Mouse (Mus musculus): ENCODE measurements around the gene Ankrd23.

The Ankrd23 gene

DNA sequence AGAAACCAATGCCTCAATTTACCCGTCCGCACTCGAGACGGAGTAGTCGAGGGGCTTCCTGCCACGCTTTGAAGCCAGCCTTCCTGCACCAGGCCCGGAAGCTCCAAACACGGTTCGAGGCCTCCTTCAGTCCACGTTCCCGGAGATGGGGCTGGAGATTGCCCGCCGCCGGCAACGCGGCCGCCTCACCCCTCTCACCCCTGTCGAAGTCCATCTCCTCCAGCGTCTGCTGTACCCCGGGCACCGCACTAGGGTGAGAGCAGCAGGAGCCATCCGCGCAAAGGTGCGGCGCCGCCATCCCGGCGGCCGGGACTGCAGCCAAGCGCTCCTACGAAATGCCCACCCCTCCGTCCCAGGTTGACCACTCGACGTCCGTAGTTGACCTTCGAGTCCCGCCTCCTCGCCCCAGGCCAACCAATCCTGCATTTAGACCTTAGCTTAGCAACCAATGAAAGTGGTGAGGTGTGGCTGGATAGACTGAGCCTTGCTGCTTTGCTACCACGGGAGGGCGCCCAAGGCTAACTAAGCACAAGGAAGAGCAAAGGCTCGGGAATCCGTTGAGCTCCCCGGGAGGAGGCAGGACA lies 10.3 kb upstream of the Ankrd23 start, which contains the start of gene Ankrd39:
Gene Ankrd39 (minus strand): TSS at position 558 of the 584 bp plus-strand sequence.
- ATAC-seq (ENCODE audit: insufficient number of reproducible peaks, low FRiP score, low TSS enrichment) = peak; percentile 95

- no peak for ATAC-seq (ENCODE audit: insufficient number of reproducible peaks, low FRiP score, low TSS enrichment)
These were observed 9.3 kb upstream of the Ankrd23 start for GRCm38 (mm10) chr1:36545845-36546600.

GRCm38 (mm10) chr1:36545382-36545781 lies 8.7 kb upstream of the Ankrd23 start:
- no peak for ATAC-seq (ENCODE audit: insufficient number of reproducible peaks, low FRiP score, low TSS enrichment)

GRCm38 (mm10) chr1:36542925-36543324 lies 6.2 kb upstream of the Ankrd23 start:
- no peak for ATAC-seq (ENCODE audit: insufficient number of reproducible peaks, low FRiP score, low TSS enrichment)

GRCm38 (mm10) chr1:36541844-36542243 lies 5.2 kb upstream of the Ankrd23 start:
- 0 out of 2 replicates have a peak, but pooled peaks have one; percentile 28 for ATAC-seq (ENCODE audit: insufficient number of reproducible peaks, low FRiP score, low TSS enrichment)

DNA sequence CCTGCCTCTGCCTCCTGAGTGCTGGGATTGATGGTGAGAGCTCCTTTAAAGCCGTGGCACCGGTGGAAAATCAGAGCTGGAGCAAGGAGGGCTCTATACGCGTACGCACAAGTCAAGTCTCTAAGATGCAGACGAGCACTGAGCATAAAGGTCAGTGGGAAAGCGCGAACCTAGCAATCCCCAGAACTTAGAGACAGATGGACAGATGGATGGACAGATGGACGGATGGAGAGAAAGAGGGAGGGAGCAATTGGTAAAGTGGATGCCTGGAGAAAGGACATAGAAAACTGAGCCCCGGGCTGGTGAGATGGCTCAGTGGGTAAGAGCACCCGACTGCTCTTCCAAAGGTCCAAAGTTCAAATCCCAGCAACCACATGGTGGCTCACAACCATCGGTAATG lies 4.1 kb upstream of the Ankrd23 start:
- no peak for ATAC-seq (ENCODE audit: insufficient number of reproducible peaks, low FRiP score, low TSS enrichment)

- ATAC-seq (ENCODE audit: insufficient number of reproducible peaks, low FRiP score, low TSS enrichment) = no peak
These were observed 3.4 kb upstream of the Ankrd23 start for GRCm38 (mm10) chr1:36540132-36540531.

DNA sequence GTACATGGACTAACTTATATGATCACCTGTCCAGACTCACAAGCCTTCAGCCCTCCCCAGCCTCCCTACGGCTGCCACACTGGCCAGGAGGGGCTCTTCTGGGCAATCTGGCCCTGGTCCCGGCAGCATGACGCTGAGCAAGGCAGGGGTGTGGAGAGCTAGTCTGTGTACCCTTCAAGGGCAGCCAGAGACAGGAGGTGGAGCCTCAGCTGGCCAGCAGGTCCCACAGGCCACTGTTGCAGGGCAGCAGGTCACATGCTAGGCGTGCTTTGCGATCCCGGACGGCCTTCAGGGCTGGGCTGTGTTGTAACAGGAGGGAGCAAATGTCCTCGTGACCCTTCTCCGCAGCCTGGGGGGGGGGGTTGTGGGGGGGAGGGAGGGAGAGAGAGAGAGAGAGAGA lies 2.5 kb upstream of the Ankrd23 start, which contains the start of gene Gm42417:
Gene Gm42417 (minus strand): TSS at position 244 of the 400 bp plus-strand sequence.
- no peak for ATAC-seq (ENCODE audit: insufficient number of reproducible peaks, low FRiP score, low TSS enrichment)

DNA sequence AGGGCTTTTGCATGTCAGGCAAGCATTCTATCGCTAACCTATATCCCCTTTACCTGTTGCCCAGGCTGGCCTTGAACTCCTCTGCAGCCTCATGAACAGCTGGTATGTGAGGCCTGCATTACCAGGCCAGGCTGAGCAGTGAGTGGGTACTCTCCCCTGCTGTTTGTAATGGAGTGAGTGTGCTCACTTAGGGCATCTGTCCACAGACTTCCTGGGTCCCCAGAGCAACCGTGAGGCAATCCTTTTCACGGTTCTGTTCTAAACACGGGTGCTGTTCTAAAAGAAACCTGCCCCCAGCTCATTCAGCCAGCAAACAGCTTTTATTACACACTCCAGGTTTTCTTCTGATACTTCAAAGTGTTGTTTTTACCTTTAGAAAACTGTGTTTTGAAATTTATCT lies 2.0 kb upstream of the Ankrd23 start:
- no peak for ATAC-seq (ENCODE audit: insufficient number of reproducible peaks, low FRiP score, low TSS enrichment)

DNA sequence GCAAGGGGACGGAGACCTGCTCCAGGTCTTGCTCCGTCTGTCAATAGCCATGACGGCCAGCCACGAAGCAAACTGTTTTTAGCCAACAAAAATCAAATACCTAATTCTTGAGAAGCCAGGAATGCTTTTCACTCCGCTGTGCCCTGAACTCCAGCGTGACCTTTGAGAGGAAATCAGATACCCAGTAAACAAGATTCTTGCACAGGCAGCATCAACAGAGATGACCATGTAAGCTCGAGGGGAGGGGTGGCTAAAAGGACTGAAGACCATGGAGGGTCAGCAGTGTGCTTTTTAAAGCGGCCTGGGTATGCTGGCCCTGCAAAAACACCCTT lies 320 bp downstream of the Ankrd23 start:
- no peak for ATAC-seq (ENCODE audit: insufficient number of reproducible peaks, low FRiP score, low TSS enrichment)

DNA sequence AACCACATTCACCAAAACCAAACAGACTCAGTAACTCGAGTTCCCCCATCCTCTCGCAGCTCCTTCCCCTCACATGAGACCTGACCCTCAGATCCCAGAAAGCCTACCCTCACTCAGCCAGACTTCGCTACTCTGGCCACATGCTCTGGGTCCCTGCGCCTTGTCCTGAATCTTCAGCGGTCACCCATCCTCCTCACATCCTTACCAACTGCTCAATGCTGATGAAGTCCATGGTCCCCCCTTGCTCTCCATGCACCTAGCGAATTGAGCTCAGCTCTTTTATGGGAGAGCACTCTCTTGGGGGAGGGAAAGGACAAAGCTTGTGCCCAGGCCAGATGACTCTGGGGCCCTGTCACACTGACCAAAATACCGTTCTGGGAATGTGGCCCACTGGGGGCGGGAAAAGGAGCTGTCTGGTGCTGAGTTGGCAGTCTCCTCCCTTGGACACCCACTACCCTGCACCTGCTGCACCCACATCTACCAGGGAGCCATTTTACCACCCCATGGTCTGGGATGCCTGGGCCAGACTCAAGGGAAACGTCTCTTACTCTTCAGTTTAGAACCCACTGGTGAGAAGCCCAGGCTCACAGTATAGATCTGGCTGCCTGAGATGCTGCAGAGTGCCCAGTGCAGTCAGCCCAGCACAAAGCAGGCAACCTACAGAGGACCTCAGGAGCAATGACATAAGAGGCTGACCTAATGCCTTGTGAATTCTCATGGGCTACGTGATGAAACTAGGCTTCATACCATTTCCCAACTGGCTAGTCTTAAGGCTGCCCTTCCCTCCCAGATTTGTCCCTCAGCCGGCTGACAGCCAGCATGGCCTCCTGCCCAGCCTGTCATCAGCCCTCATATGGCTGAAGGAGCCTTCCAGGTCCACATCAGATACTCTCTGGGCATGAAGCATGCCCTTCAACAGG lies 946 bp downstream of the Ankrd23 start:
- peak; percentile 38 for ATAC-seq (ENCODE audit: insufficient number of reproducible peaks, low FRiP score, low TSS enrichment)

GRCm38 (mm10) chr1:36534595-36535058 lies 2.1 kb downstream of the Ankrd23 start:
- ATAC-seq (ENCODE audit: insufficient number of reproducible peaks, low FRiP score, low TSS enrichment) = no peak

GRCm38 (mm10) chr1:36533546-36533945 lies 3.1 kb downstream of the Ankrd23 start:
- ATAC-seq (ENCODE audit: insufficient number of reproducible peaks, low FRiP score, low TSS enrichment) = no peak

GRCm38 (mm10) chr1:36531461-36531860 lies 5.2 kb downstream of the Ankrd23 start:
- no peak for ATAC-seq (ENCODE audit: insufficient number of reproducible peaks, low FRiP score, low TSS enrichment)

GRCm38 (mm10) chr1:36530962-36531361 lies 5.7 kb downstream of the Ankrd23 start:
- no peak for ATAC-seq (ENCODE audit: insufficient number of reproducible peaks, low FRiP score, low TSS enrichment)

DNA sequence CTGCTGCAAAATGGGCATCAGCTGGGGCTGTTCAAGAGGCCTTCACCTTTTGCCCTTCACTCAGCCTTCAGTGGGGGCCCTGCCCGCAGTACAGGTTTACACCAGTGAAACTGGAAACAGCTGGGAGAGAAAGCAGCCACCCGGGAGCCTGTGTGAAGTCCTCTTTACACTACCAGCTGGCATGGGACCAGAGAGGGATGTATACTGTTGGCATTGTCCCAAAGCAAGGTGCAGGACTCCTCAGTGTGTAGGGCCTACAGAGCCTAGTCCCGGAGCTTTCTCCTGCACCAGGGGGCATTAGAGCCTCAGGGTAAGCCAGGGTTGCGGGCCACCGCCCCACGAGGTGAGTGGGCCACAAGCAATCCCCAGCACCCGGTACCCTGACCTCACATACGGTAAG lies 6.2 kb downstream of the Ankrd23 start:
- no peak for ATAC-seq (ENCODE audit: insufficient number of reproducible peaks, low FRiP score, low TSS enrichment)

DNA sequence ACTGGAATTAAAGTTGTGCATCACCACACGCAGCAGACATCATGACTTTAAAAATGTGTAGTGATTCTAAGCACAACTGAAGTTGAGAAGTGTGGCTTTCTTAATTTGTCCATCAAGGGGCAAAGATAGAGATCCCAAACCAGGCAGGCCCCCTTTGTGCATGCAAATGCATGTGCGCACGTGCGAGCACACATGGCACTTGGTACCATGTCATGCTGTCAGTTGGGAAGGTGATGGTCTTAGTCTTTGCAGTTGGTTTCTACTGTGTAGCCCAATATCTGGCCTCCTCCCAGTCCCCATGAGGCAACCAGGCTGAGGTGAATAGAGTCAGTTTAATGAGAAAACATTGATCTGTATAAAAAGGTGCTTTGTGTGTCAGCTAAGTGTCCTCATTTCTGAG lies 6.8 kb downstream of the Ankrd23 start:
- no peak for ATAC-seq (ENCODE audit: insufficient number of reproducible peaks, low FRiP score, low TSS enrichment)

DNA sequence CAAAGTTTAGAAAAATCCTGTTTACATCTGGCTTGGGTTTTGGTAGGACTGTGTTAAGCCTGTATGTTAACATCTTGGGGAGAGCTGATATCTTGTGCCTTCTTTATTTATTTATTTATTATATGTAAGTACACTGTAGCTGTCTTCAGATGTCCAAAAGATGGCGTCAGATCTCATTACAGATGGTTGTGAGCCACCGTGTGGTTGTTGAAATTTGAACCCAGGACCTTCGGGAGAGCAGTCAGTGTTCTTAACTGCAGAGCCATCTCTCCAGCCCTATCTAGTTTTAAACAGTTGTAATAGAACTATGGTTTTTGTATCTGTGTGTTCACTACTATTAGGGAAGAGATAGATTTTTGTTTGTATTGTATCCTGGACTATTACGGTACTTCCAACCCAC lies 7.4 kb downstream of the Ankrd23 start:
- no peak for ATAC-seq (ENCODE audit: insufficient number of reproducible peaks, low FRiP score, low TSS enrichment)

DNA sequence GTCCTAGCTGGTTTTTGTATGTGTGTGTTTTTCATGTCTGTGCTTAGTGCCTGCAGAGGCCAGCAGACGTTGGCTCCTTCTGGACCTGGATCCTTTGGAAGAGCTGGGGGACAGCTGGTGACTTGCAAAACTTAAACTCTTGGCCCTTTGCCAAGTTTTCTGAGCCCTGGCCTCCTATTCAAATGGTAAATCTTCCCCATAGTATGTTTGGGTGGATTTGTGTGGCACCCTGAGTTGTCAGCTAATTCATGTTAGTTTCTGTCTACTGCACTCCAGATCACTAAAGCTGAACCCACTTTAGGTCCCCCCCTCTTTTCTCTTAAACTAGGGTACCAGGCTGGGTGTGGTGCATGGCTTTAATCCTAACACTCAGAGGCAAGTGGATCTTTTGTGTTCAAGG lies 8.3 kb downstream of the Ankrd23 start:
- no peak for ATAC-seq (ENCODE audit: insufficient number of reproducible peaks, low FRiP score, low TSS enrichment)

- no peak for ATAC-seq (ENCODE audit: insufficient number of reproducible peaks, low FRiP score, low TSS enrichment)
These were observed 9.8 kb downstream of the Ankrd23 start for GRCm38 (mm10) chr1:36526903-36527302.

DNA sequence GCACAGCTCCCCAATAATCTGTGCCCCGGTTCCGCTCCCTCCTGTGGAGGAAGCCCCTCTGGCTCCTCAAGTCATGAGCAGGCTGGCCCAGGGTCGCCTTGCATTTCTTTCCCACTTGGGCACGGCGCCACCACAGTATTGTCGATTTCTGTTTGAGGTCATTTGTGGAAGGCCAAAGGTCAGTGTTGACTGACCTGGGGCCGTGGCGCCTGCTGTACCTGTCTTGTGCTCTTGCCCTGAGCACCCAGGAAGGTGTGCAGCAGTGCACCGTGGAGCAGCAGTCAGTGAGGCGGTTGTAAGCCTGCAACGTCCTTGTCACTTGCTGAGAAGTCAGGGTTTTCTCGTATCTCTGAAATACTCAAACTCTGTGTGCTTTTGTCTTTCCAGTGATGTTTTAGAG lies 10.9 kb downstream of the Ankrd23 start:
- ATAC-seq (ENCODE audit: insufficient number of reproducible peaks, low FRiP score, low TSS enrichment) = no peak

Data from cerebellum, adult (tissue).